Mouse (Mus musculus) brain, embryonic 14.5 days (tissue): ENCODE results near the gene Trib2.

Source experiments
- CTCF ChIP-seq: fragments of 200-500 bp; IDR thresholded peaks from 2 replicates; pipeline ENCODE4 v1.5.1; 2012; ENCODE audit warnings: inconsistent platforms, mild to moderate bottlenecking, moderate library complexity, borderline replicate concordance; ENCODE audit not compliant: insufficient read depth, insufficient read length; ENCODE audit errors: extremely low read depth
- POLR2A ChIP-seq: fragments of 200-500 bp; IDR thresholded peaks from 2 replicates; pipeline ENCODE4 v1.6.1; 2012; ENCODE audit warnings: mild to moderate bottlenecking, inconsistent platforms, borderline replicate concordance; ENCODE audit not compliant: poor library complexity, insufficient read depth, insufficient read length, severe bottlenecking; ENCODE audit errors: extremely low read depth

GRCm38 (mm10) chr12:15815170-15815575 lies 1.5 kb downstream of the Trib2 start:
- TF ChIP-seq CTCF (no peak), POLR2A (no peak)
